Comparison of ENCODE assay signal across 8 mouse cellular contexts in the genomic region with DNA sequence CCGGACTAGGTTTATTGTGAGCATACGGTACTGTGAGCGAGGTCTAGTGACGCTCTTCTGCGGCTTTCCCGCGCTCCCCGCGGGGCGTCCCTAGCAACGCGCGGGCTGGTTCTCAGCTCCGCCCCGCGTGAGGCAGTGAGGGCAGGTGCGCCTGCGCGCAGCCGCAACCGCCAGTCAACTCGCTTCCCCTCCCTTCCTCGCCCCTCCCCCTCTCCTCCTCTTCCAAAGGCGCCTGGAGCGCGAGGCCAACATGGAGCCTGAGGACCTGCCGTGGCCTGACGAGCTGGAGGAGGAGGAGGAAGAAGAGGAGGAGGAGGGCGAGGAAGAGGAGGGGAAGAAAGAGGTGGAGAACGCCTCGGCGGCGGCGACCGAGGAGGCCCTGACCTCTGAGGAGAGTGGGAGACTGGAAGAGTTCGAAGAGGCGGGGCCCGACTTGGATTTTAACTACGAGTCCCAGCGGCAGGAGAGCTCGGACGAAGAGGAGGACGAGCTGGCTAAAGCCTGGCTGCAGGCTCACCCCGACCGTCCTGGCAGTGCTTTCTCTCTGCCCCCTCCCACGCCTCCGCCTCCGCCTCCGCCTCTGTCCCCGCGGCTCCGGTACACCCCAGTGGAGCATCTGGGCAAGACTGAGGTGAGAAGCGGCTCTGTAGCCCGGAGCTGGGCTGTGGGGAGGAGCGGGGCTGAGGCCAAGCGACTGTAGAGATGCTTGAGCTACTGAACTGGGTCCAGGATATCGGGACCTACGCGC. TPM values are rescaled to one million over a fixed set of nuclear protein-coding genes. Genes with fewer than 3 reads are reported as not detected.
DNase-seq lines count a peak whose midpoint lies in the region; ATAC-seq lines count a peak whose summit lies in the region.

TSS of gene Alms1 (plus strand) at position 136 of the 748 bp plus-strand sequence.

- DNase-seq in ES-CJ7 (ENCODE audit: low read depth, low spot score), result peak; percentile 97
- peak; percentile 95 for DNase-seq in cerebellum, adult 11 months
- DNase-seq in forebrain, embryonic 14.5 days (ENCODE audit: low spot score), result peak; percentile 98
- DNase-seq in heart, postnatal 14 days, result peak; percentile 94
- DNase-seq in layer of hippocampus, adult 11-12 months (ENCODE audit: low spot score), result peak; percentile 92
- peak; percentile 93 to 96 for DNase-seq in lung, adult 18-20 months
- peak; percentile 97 for DNase-seq in testis, postnatal 14 days (ENCODE audit: low spot score)

- H3K9ac ChIP-seq in forebrain, embryonic 14.5 days (ENCODE audit: low read length), result peak within 1 kb of the TSS; percentile 88
- peak within 1 kb of the TSS; percentile 81 for H3K9ac ChIP-seq in neural tube, embryonic 15.5 days (replicated peaks)

- peak within 1 kb of the TSS; percentile 90 for H3K4me3 ChIP-seq in forebrain, embryonic 14.5 days (ENCODE audit: low read depth, low read length)
- peak within 1 kb of the TSS; percentile 97 for H3K4me3 ChIP-seq in neural tube, embryonic 15.5 days (replicated peaks)

- H3K27me3 ChIP-seq in forebrain, embryonic 14.5 days (replicated peaks; ENCODE audit: control insufficient read depth, insufficient read depth, low read length), result no peaks in the 10 kb centered on the region
- H3K27me3 ChIP-seq in neural tube, embryonic 15.5 days (replicated peaks), result no peaks in the 10 kb centered on the region

- intact Hi-C loops in heart, postnatal 14 days (cut with DNase I), result loop anchor here (10.0 kb wide), 1 partner anchor 317 kb away; the partner anchor contains the start of gene Nat8f4

- peak within 1 kb of the TSS; percentile 84 for H3K27ac ChIP-seq in forebrain, embryonic 14.5 days (ENCODE audit: low read depth, low read length)
- H3K27ac ChIP-seq in neural tube, embryonic 15.5 days (replicated peaks), result peak within 1 kb of the TSS; percentile 87

- under 1% methylated on average over 48 of the region's 59 CpGs for WGBS in forebrain, embryonic 14.5 days
- WGBS in neural tube, embryonic 15.5 days, result under 1% methylated on average over 58 of the region's 59 CpGs

- peak within 1 kb of the TSS; percentile 65 for H3K4me2 ChIP-seq in forebrain, embryonic 14.5 days (ENCODE audit: low read length)
- peak within 1 kb of the TSS; percentile 69 for H3K4me2 ChIP-seq in neural tube, embryonic 15.5 days

- H3K4me1 ChIP-seq in forebrain, embryonic 14.5 days (ENCODE audit: control insufficient read depth, insufficient read depth, low read length), result peaks cover 16% of the 10 kb centered on the region
- peaks cover 23% of the 10 kb centered on the region for H3K4me1 ChIP-seq in neural tube, embryonic 15.5 days

- H3K36me3 ChIP-seq in forebrain, embryonic 14.5 days (ENCODE audit: control insufficient read depth, insufficient read depth, low read length), result no peaks in the 10 kb centered on the region
- H3K36me3 ChIP-seq in neural tube, embryonic 15.5 days, result no peaks in the 10 kb centered on the region

- peak; percentile 97 for ATAC-seq in forebrain, embryonic 14.5 days
- peak; percentile 98 for ATAC-seq in neural tube, embryonic 15.5 days (ENCODE audit: low FRiP score)

- H3K9me3 ChIP-seq in forebrain, embryonic 14.5 days (replicated peaks; ENCODE audit: control insufficient read depth, low read length), result no peaks in the 10 kb centered on the region
- no peaks in the 10 kb centered on the region for H3K9me3 ChIP-seq in neural tube, embryonic 15.5 days (replicated peaks)

RNA-seq across cellular contexts. Expression of gene Alms1, which starts in this region (rescaled TPM):
- polyA plus RNA-seq in forebrain, embryonic 14.5 days (2014; fragmentation: Nextera tagmentation; extraction: Ambion mirVana), result 3.8 and 4.3 TPM in 2 replicates
- total RNA-seq in heart, postnatal 14 days (2021), result 1 to 10 TPM; 2.4 to 2.6 TPM
- 3.8 and 3.9 TPM in 2 replicates for polyA plus RNA-seq in neural tube, embryonic 15.5 days (2015; fragmentation: Nextera tagmentation; extraction: Ambion mirVana)

Comparison
In these comparisons a context has a peak if more than half of its experiments do, and no peak if none do; other contexts are left out.
1. Peak in every context shown above with its lines: DNase-seq, ATAC-seq, H3K4me3 ChIP-seq and H3K27ac ChIP-seq.